Mouse (Mus musculus) kidney, postnatal 0 days (tissue): ENCODE data around the gene Tex19.2. TPM values are rescaled to one million over a fixed set of nuclear protein-coding genes. Genes with fewer than 3 reads are reported as not detected.

Experiments
- ATAC-seq: fragments of 200-750 bp; cut with Nextera tagmentation; replicated peaks from 2 replicates; pipeline ENCODE4 v1.8.0; 2017; ENCODE audit warnings: low read depth, moderate number of reproducible peaks, moderate TSS enrichment, moderate library complexity; ENCODE audit not compliant: low FRiP score
- DNase-seq: peaks from one replicate; pipeline ENCODE4 v3.0.0-alpha.2; 2016; ENCODE audit warnings: low spot score
- H3K27ac ChIP-seq: fragments of 300-500 bp; sonication (generic); 2 replicates; pipeline ENCODE4 v1.5.1; 2014; ENCODE audit warnings: mild to moderate bottlenecking
- H3K27me3 ChIP-seq: fragments of 300-500 bp; sonication (generic); 2 replicates; pipeline ENCODE4 v1.6.1; 2014; ENCODE audit warnings: low read length, mixed read lengths; ENCODE audit not compliant: insufficient read depth
- H3K36me3 ChIP-seq: fragments of 300-500 bp; sonication (generic); 2 replicates; pipeline ENCODE4 v1.6.1; 2014; ENCODE audit warnings: low read length, mixed read lengths; ENCODE audit not compliant: insufficient read depth
- H3K4me1 ChIP-seq: fragments of 300-500 bp; sonication (generic); replicated peaks from 2 replicates; pipeline ENCODE4 v1.6.1; 2014; ENCODE audit warnings: antibody characterized with exemption, low read length, mixed read lengths; ENCODE audit not compliant: insufficient read depth
- H3K4me2 ChIP-seq: fragments of 300-500 bp; sonication (generic); 2 replicates; pipeline ENCODE4 v1.6.1; 2014; ENCODE audit warnings: mild to moderate bottlenecking, low read length, moderate library complexity, mixed read lengths
- H3K4me3 ChIP-seq: fragments of 300-500 bp; sonication (generic); replicated peaks from 2 replicates; pipeline ENCODE4 v1.5.1; 2014; ENCODE audit warnings: low read depth, low read length
- H3K9ac ChIP-seq: fragments of 300-500 bp; sonication (generic); 2 replicates; pipeline ENCODE4 v1.6.1; 2014; ENCODE audit warnings: low read depth, low read length
- H3K9me3 ChIP-seq: fragments of 300-500 bp; sonication (generic); replicated peaks from 2 replicates; pipeline ENCODE4 v1.6.1; 2016; ENCODE audit warnings: low read length, inconsistent platforms, mixed read lengths
- CTCF ChIP-seq: IDR thresholded peaks from 2 replicates; pipeline ENCODE4 v1.5.1; 2016; ENCODE audit warnings: antibody characterized with exemption, low read depth, mild to moderate bottlenecking, moderate library complexity
- WGBS: fragments of 180-500 bp; shearing (Covaris S2); extraction: QIAGEN DNeasy Blood & Tissue Kit; methylation state at CpG from one replicate; pipeline ENCODE4 v1.1.7; 2014; 5-methylcytosine and 5-hydroxymethylcytosine counted together
- polyA plus RNA-seq: library from polyadenylated mRNA; unstranded; fragments of >200 nt; fragmentation: Nextera tagmentation; extraction: Ambion mirVana; gene quantifications from 2 replicates; pipeline ENCODE4 v1.2.1, GENCODE M21; 2015

Tex19.2 gene
- polyA plus RNA-seq, 1 experiment from 2014 or later: 0.05 TPM

GRCm38 (mm10) chr11:121121151-121121550, 2.7 kb upstream of the Tex19.2 start:
- H3K4me3 ChIP-seq: no peak overlapping the region
- no peak for TF ChIP-seq CTCF
- no peak overlapping the region for H3K4me2 ChIP-seq
- no peaks in the 10 kb centered on the region for H3K4me1 ChIP-seq
- no peak for ATAC-seq
- H3K27ac ChIP-seq: no peak overlapping the region
- H3K27me3 ChIP-seq: no peaks in the 10 kb centered on the region
- no peak overlapping the region for H3K9ac ChIP-seq
- no peaks in the 10 kb centered on the region for H3K36me3 ChIP-seq
- H3K9me3 ChIP-seq: no peaks in the 10 kb centered on the region
- WGBS: 51% methylated on average over 3 of the region's 3 CpGs
- peak; percentile 55 for DNase-seq

GRCm38 (mm10) chr11:121118106-121118505, 371 bp downstream of the Tex19.2 start:
- TF ChIP-seq CTCF: no peak
- WGBS: 94% methylated on average over 18 of the region's 18 CpGs

GRCm38 (mm10) chr11:121112091-121112775, 6.2 kb downstream of the Tex19.2 start:
- Histone ChIP-seq H3K27me3 (no peaks in the 10 kb centered on the region), H3K36me3 (no peaks in the 10 kb centered on the region), H3K4me1 (peaks cover 4% of the 10 kb centered on the region; the same call in 1 of the 2 replicates), H3K9me3 (no peaks in the 10 kb centered on the region), H3K4me3 (no peak overlapping the region), H3K4me2 (no peak overlapping the region), H3K27ac (no peak overlapping the region), H3K9ac (no peak overlapping the region)
- ATAC-seq (no peak), DNase-seq (no peak)
- TF ChIP-seq CTCF: no peak
- WGBS: 74% methylated on average over 5 of the region's 5 CpGs

More at GRCm38 (mm10) chr11:121118106-121118505, 371 bp downstream of the Tex19.2 start:
- no peak overlapping the region for H3K4me2 ChIP-seq
- H3K4me3 ChIP-seq: no peak overlapping the region
- H3K4me1 ChIP-seq: no peaks in the 10 kb centered on the region
- ATAC-seq: no peak
- H3K27ac ChIP-seq: no peak overlapping the region
- no peak for DNase-seq
- no peaks in the 10 kb centered on the region for H3K27me3 ChIP-seq
- H3K36me3 ChIP-seq: no peaks in the 10 kb centered on the region
- H3K9ac ChIP-seq: no peak overlapping the region
- no peaks in the 10 kb centered on the region for H3K9me3 ChIP-seq

- DNase-seq (no peak), ATAC-seq (no peak)
- Histone ChIP-seq H3K9me3 (no peaks in the 10 kb centered on the region), H3K4me1 (peaks cover 4% of the 10 kb centered on the region; the same call in 1 of the 2 replicates), H3K4me2 (no peak overlapping the region), H3K27me3 (no peaks in the 10 kb centered on the region), H3K4me3 (no peak overlapping the region), H3K36me3 (no peaks in the 10 kb centered on the region), H3K9ac (no peak overlapping the region), H3K27ac (no peak overlapping the region)
- no peak for TF ChIP-seq CTCF
- WGBS: 78% methylated on average over 1 of the region's 1 CpGs
Observed at GRCm38 (mm10) chr11:121111601-121112000, 6.9 kb downstream of the Tex19.2 start.

- WGBS: 84% methylated on average over 3 of the region's 3 CpGs
- TF ChIP-seq CTCF: no peak
- ATAC-seq: no peak
Observed at GRCm38 (mm10) chr11:121111051-121111450, 7.4 kb downstream of the Tex19.2 start.

GRCm38 (mm10) chr11:121109986-121110385, 8.5 kb downstream of the Tex19.2 start:
- no peak overlapping the region for H3K4me3 ChIP-seq
- H3K27ac ChIP-seq: no peak overlapping the region
- no peak overlapping the region for H3K9ac ChIP-seq
- WGBS: 16% methylated on average over 2 of the region's 2 CpGs
- no peaks in the 10 kb centered on the region for H3K36me3 ChIP-seq
- no peak overlapping the region for H3K4me2 ChIP-seq
- TF ChIP-seq CTCF: no peak
- ATAC-seq: no peak
- H3K27me3 ChIP-seq: no peaks in the 10 kb centered on the region
- peaks cover 4% of the 10 kb centered on the region; the same call in 1 of the 2 replicates for H3K4me1 ChIP-seq
- peak; percentile 26 for DNase-seq
- no peaks in the 10 kb centered on the region for H3K9me3 ChIP-seq

More at GRCm38 (mm10) chr11:121111051-121111450, 7.4 kb downstream of the Tex19.2 start:
- Histone ChIP-seq H3K4me2 (no peak overlapping the region), H3K4me1 (peaks cover 4% of the 10 kb centered on the region; the same call in 1 of the 2 replicates), H3K9me3 (no peaks in the 10 kb centered on the region), H3K9ac (no peak overlapping the region), H3K4me3 (no peak overlapping the region), H3K27me3 (no peaks in the 10 kb centered on the region), H3K27ac (no peak overlapping the region), H3K36me3 (no peaks in the 10 kb centered on the region)
- no peak for DNase-seq
